Mouse (Mus musculus) C2C12 (cell line): ENCODE results near the gene Cmtm4.

Experiments used
- CEBPB ChIP-seq: IDR thresholded peaks from one replicate; pipeline ENCODE4 v1.6.1; 2011; ENCODE audit warnings: low read depth, mild to moderate bottlenecking, control low read depth, moderate library complexity
- CTCF ChIP-seq: IDR thresholded peaks from one replicate; pipeline ENCODE4 v1.5.1; 2011; ENCODE audit not compliant: control insufficient read depth, insufficient read depth, insufficient read length
- FOSL1 ChIP-seq: IDR thresholded peaks from one replicate; pipeline ENCODE4 v1.8.0; 2011; ENCODE audit warnings: mild to moderate bottlenecking, low read length; ENCODE audit not compliant: poor library complexity, insufficient read depth, severe bottlenecking
- MAX ChIP-seq: IDR thresholded peaks from one replicate; pipeline ENCODE4 v1.6.1; 2011; ENCODE audit warnings: mild to moderate bottlenecking, control low read depth
- MYOD1 ChIP-seq: IDR thresholded peaks from one replicate; pipeline ENCODE4 v1.6.1; 2011; ENCODE audit warnings: low read depth; ENCODE audit not compliant: control insufficient read depth, insufficient read length
- MYOG ChIP-seq: IDR thresholded peaks from one replicate; pipeline ENCODE4 v1.6.1; 2011; ENCODE audit not compliant: control insufficient read depth, insufficient read length; ENCODE audit errors: extremely low read depth
- USF1 ChIP-seq: IDR thresholded peaks from one replicate; pipeline ENCODE4 v1.6.1; 2011; ENCODE audit warnings: low read depth, mild to moderate bottlenecking, control low read depth, moderate library complexity

DNA sequence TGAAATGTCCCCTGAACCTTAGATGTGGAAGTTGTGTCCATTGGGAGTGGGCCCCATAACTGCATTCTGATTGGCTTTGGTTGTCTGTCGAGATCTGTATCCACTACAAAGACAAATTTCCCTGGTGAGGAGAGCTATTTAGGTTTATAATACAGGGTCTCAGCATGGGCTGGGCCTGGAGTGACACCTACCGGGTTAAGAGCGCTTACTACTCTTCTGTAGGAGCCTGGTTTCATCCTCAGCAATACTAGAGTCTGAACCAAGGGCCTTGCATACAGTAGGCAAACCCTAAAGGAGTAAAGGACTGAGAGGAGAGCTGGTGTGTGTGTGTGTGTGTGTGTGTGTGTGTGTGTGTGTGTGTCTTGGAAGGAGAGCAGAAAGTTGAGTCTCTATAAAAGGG, 18.6 kb upstream of the Cmtm4 start:
- TF ChIP-seq CTCF (no peak), MAX (no peak), MYOG (no peak), MYOD1 (no peak), USF1 (no peak), CEBPB (no peak), FOSL1 (no peak)
